Mouse (Mus musculus): ENCODE measurements around the gene Prrc2b.
A peak's percentile ranks its signal among the peaks of the same experiment; 100 is the strongest.

Prrc2b gene

DNA sequence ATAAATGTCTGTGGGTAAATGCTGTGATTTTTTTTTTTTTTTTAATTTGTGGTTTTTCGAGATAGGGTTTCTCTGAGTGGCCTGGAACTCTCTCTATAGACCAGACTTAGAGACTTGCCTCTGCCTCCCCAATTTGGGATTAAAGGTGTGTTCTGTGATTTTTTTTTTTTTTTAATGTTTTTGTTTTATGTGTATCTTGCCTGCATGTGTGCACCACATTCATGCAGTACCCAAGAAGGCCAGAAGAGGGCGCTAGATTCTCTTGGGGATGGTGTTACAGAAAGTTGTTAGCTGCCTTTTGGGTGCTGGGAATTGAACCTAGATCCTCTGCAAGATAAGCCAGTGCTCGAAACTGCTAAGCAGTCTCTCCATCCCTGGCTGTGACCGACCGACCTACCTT is 10.1 kb downstream of the Prrc2b start:
- DNase-seq (ENCODE audit: low read depth, low spot score): no peak

DNA sequence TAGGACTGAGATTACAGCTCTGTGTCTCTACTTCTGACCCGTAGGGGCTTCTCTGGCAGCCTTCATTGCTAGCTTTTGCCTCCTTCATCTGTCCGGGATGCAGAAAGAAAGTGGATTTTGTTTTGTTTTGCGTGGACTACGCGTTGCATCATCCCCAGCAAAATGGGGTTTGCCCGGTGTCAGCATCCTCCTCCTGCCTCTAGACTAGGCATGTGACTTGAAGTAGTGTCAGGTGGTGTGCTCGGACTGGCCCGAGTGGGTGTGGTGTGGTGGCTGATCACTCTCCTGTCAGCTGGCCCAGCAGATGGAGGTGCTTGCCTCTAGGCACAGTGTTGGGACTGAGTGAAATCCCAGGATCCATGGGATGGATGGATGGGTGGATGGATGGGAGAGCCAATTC is 11.2 kb downstream of the Prrc2b start:
- no peak for DNase-seq (ENCODE audit: low read depth, low spot score)

- DNase-seq (ENCODE audit: low read depth, low spot score): no peak
These were observed 11.8 kb downstream of the Prrc2b start for GRCm38 (mm10) chr2:32162646-32163045.

GRCm38 (mm10) chr2:32163057-32163456 is 12.2 kb downstream of the Prrc2b start:
- DNase-seq (ENCODE audit: low read depth, low spot score): no peak

DNA sequence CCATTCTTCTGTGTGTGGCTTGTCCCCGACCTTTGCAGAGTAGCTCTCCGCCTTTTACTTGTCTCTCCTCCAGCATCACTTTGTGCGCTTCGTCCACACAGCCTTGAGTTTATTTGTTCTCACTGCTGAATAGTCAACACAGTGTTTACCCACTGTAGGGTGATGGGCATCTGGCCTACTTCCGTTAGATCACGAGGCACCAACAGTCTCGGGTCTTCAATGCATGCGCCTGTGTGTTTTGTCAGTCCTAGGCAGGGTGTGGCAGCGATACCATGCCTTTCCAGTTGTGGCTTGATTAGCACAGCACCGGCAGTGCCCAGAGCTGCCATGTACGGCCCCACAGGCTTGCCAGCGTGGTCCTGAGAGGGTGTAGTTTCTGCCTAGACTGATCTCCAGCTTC is 13.6 kb downstream of the Prrc2b start:
- no peak for DNase-seq (ENCODE audit: low read depth, low spot score)

DNA sequence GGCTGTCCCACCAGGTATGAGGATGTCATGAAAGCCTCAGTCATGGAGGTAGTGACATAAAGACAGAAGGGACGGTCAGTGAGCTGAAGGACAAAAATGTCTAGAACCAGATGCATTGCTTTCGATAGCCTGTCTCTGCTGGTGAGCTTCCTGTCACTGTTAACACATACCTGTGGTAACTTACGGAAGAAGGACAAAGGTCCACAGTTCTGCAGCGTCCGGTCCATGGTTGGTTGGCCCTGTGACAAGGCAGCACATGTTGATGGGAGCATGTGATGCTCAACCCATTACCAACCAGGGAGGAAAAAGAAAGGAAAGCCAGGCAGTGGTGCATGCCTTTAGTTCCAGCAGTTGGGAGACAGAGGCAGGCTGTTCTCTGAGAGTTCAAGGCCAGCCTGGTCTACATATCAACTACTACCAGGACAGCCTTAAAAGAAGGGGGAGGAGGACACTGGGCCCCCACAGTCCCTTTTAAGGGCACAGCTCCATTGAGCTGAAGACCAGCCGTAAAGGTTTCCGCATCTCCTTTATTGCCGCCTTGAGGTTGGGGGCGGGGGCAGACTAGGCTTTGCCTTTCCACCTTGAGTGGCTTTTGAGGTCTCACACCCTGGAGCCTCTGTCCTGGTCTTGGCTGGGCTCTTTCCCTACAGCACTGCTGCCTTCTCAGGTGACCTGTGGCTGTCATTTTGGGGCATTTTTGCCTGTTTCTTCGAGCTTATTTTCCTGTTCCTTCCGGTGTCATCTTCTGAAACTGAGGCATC is 14.3 kb downstream of the Prrc2b start:
- DNase-seq (ENCODE audit: low read depth, low spot score): no peak

GRCm38 (mm10) chr2:32166581-32166980 is 15.7 kb downstream of the Prrc2b start:
- DNase-seq (ENCODE audit: low read depth, low spot score): peak; percentile 51

GRCm38 (mm10) chr2:32167034-32167770 is 16.3 kb downstream of the Prrc2b start:
- DNase-seq (ENCODE audit: low read depth, low spot score): peak; percentile 48

DNA sequence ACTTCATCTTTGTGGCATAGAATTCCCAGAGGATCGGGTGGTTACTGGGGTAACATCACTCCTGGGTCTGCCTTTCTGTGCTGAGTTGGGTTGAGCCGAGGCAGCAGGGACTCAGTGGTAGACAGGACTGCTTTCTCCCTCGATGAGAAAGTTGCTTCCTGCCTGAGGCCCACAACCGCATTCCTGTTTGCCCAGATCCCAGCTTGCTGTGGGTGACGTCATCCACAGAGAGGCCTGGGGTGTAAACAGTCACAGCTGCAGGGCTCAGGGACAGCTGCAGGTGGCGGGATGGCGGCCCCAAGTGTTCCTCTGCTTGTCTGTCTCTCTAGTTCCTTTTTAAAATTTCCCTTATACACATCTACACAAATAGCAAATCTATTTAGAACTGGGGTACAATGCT is 16.9 kb downstream of the Prrc2b start:
- peak; percentile 85 for DNase-seq (ENCODE audit: low read depth, low spot score)

- no peak for DNase-seq (ENCODE audit: low read depth, low spot score)
These were observed 18.4 kb downstream of the Prrc2b start for GRCm38 (mm10) chr2:32169292-32169691.

DNA sequence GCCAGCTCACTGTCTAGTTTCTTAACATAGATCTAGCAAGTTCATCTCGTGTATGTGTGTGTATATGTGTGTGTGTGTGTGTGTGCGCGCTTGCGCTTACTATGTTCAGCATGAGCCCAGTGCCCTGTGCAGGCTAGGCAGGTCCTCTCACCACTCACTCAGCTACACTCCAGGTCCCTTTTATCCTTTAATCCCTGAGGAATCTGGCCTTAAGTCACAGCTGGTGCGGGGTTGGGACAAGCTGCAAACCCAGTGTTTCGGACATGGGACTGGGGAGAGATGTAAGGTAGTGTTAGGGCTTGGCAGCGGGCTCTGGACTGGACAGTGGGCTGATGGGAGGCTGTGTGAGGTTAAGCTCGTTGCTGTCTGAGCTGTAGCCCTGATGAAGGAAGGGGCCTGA is 19.1 kb downstream of the Prrc2b start:
- no peak for DNase-seq (ENCODE audit: low read depth, low spot score)

DNA sequence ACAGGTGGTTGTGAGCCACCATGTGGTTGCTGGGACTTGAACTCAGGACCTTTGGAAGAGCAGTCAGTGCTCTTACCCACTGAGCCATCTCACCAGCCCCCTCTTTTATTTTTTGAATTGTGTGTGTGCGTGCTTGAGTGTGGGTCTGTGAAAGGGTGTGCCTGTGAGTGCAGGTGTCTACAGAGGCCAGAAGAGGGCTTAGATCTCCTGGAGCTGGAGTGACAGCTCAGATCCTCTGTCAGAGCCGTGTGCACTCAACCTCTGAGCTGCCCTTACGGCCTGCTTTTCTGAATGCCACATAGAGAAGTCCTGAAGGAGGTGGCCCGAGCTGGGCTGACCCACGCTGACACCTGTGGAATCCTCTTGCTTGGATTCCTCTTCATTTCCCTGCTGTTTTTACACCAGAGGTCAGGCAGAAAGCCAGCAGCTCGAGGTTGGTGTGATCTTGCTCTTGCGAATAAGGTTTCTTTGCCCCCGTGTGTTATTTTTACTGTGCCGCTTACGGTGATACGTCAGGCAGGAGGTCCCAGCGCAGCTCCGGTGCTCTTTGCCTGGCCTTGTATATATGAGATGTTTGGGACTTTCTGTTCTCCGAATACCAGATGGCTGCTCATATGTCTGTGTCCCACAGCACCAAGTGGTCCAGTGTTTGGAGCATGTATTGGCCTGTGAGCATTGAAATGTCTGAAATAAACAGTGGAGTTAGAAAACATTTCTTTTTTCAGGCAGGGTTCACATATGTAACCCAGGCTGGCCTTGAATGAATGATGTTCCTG is 21.0 kb downstream of the Prrc2b start:
- DNase-seq (ENCODE audit: low read depth, low spot score): no peak

- peak; percentile 68 for DNase-seq (ENCODE audit: low read depth, low spot score)
These were observed 23.4 kb downstream of the Prrc2b start for GRCm38 (mm10) chr2:32174170-32174741.

DNA sequence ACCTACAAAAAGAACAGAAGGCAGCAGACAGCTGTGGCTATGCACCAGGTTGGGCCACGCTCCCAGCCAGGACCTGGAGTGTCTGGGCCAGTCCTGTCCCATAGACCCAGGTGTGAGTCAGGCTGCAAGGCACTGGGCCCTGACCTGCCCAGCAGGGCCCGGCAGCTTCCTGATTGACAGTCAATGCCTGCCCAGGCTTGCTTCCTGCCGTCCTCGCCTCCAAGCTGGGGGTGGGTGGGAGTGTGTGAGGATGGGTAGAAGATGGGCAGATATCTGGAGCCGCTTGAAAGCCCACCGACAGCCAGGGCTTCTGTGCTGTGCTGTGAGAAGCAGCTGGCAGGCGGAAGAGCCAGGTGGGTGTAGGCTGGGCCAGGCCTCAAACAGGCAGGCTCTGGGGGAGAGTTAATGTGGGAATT is 24.2 kb downstream of the Prrc2b start:
- DNase-seq (ENCODE audit: low read depth, low spot score): peak; percentile 28

DNA sequence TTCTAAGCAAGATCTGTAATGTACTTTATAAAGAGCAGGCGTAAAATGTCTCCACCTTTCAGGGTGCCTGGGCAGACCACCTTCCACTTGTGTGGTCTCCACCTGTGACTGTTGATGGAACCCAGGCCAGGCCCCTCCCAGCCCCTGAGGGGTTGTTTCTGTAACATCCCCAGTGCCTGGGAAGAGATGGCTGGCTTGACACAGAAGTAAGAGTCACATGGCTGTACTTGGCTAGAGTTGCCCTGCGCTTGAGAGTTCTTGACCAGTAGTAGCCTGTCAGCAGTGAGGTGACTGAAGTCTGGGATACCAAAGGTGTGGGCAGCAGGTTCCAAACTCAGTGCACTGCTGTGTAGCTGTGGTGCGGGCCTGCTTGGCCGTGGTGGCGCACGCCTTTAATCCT is 24.6 kb downstream of the Prrc2b start:
- no peak for DNase-seq (ENCODE audit: low read depth, low spot score)

DNA sequence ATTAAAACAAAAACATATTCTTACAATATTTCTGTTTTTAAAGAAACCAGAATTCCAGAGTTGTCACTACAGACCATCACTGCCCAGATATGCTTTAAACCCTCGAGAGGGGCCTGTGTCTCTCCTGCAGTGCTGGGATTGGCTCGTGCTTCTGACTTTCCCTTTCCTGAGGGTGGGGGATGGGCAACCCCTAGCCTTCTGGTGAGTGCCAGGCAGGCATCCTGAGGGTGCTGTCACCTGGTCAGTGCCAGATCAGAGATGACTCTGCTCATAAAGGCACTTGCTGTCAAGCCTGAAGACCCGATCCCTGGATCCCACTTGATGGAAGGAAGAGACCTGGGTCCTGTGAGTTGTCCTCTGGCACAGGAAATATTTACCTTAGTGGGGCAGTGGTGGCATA is 26.0 kb downstream of the Prrc2b start:
- DNase-seq (ENCODE audit: low read depth, low spot score): no peak

DNA sequence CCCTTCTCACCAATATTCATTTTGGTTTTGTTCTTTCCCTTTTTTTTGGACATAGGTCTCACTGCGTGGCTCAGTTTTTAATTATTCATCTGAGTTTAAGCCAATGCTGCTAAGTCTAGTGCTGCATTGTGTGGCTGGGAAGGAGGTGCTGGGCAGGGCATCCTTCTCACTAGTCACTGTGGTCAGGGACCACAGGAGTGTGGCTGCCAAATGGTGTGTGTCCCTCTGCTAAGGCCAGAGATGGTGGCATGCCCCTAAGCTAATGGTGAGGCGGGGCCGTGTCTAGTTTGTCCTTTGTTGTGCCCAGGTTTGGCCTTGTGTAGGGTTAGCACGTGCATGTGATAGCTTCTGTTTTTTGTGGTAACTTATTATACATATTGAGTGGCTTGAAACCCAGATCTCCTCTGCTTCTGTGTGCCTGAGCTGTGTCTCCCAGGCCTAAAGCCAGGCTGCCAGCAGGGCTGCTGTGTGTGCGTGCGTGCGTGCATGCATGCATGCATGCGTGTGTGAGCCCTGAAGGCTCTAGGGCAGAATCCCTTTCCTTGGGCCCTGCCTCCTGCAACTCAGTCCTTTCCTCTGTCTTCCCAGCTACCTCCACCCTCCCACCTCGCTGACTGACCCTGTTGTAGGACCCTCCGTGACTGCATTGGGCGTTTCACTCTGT is 26.6 kb downstream of the Prrc2b start:
- no peak for DNase-seq (ENCODE audit: low read depth, low spot score)

- DNase-seq (ENCODE audit: low read depth, low spot score): no peak
These were observed 28.5 kb downstream of the Prrc2b start for GRCm38 (mm10) chr2:32179363-32179762.

DNA sequence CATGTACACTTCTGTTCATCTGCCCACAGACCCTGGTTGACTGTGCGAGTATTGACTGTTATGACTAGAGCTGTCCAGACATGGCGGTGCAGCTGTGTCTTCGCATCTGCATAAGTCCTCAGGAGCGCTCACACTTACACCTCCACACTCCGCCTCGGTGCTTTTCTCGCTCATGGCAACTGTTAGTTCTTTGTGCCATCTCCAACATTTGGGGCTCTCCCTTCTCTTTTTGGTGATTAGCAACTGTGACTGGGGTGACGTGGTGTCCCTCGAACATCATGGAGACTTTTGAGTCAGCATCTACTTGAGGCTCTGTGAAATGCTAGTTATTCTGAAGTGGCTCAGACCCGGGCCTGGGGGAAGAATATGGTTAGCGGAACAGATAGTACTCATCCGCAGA is 29.2 kb downstream of the Prrc2b start:
- DNase-seq (ENCODE audit: low read depth, low spot score): no peak

- no peak for DNase-seq (ENCODE audit: low read depth, low spot score)
These were observed 30.5 kb downstream of the Prrc2b start for GRCm38 (mm10) chr2:32181364-32181763.

DNA sequence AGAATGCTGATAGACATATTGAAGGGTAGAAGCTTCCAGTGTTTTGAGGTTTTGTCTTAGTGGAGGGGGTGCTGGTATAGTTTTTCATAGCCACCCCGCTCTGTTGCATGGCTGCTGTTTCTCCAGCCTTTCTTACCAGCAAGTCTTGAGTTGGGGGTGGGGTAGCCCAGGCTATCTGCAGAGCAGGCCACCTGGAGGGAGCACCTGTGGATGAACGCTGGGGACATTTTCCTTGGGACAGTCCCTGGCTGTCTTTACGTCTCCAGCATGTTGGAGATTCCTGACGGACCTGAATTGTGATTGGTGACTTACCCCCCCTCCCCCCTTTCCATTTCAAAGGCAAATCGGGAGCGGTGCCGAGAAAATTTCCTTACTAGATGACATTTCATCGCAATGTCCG is 31.2 kb downstream of the Prrc2b start:
- no peak for DNase-seq (ENCODE audit: low read depth, low spot score)

Measured in mesoderm, embryonic 11.5 days (tissue).